Mouse (Mus musculus): Measurements from ENCODE around the gene Lamb3. TPM values are rescaled to one million over a fixed set of nuclear protein-coding genes. Genes with fewer than 3 reads are reported as not detected.

Lamb3 gene
- total and polyA plus RNA-seq, 3 experiments: 10.1 to 14.6 (median 12.3) TPM

DNA sequence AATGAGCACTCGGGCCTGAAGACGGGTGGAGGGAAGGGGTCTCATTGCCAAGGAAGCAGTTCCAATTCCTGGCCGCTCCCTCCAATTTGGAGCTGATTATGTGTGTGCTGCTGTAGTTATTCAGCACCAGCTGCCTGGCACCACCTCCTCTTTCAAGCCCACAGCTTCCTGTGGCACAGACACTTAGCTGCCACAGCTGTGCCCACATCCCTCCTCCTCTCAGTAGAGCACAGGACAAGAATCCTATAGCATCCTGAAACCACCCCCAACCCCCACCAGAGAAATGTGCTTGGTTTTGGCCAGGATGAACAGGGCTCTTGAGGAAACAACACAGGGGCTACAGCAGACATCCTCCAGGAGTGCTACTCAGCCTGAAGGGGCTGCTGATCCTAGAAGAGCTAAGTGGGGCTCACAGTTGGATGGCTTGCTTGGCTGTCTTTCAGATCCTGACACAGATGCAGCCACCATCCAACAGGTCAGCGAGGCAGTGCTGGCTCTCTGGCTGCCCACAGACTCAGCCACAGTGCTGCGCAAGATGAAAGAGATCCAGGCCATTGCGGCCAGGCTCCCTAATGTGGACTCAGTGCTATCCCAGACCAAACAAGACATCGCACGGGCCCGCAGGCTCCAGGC lies 131.0 kb downstream of the Lamb3 start:
- Histone ChIP-seq H3K27me3 (replicated peaks) (no peaks in the 10 kb centered on the region), H3K9me3 (replicated peaks; ENCODE audit: low read length) (no peaks in the 10 kb centered on the region), H3K4me2 (ENCODE audit: insufficient read depth, low read depth, poor library complexity, severe bottlenecking) (no peak overlapping the region), H3K4me1 (ENCODE audit: control insufficient read depth in 1 of 2, insufficient read depth in 2 of 2) (peaks cover 0 to 39% of the 10 kb centered on the region in 2 experiments; a peak in 2 of 4 replicates), H3K36me3 (replicated peaks in 1 of 2; ENCODE audit: control insufficient read depth in 1 of 2, insufficient read depth in 1 of 2, low read length in 1 of 2) (peaks cover 0 to 2% of the 10 kb centered on the region in 2 experiments), H3K4me3 (replicated peaks in 1 of 3; ENCODE audit: low read depth in 2 of 3, low read length in 2 of 3, poor library complexity in 1 of 3) (no peak overlapping the region), H3K27ac (ENCODE audit: insufficient read depth, low read depth) (no peak overlapping the region), H3K9ac (ENCODE audit: insufficient read depth, low read depth) (no peak overlapping the region), H3K79me2 (replicated peaks; ENCODE audit: control insufficient read depth, extremely low read depth, insufficient read depth, poor library complexity, severe bottlenecking) (no peaks in the 10 kb centered on the region)
- TF ChIP-seq USF2 (conservative IDR thresholded peaks at IDR 0.05; ENCODE audit: low read depth, low read length) (no peak), MYC (IDR thresholded peaks at IDR 0.05; ENCODE audit: low read depth, low read length) (no peak), ZMIZ1 (IDR thresholded peaks at IDR 0.05; ENCODE audit: low read depth, low read length) (no peak), ZKSCAN1 (IDR thresholded peaks at IDR 0.05; ENCODE audit: borderline replicate concordance, low read depth, low read length) (no peak), PAX5 (IDR thresholded peaks at IDR 0.05; ENCODE audit: low read length) (no peak), E2F4 (IDR thresholded peaks at IDR 0.05; ENCODE audit: insufficient replicate concordance, low read depth, low read length) (no peak), RCOR1 (conservative IDR thresholded peaks at IDR 0.05; ENCODE audit: low read depth, low read length) (no peak), ETS1 (conservative IDR thresholded peaks at IDR 0.05; ENCODE audit: low read depth, low read length) (no peak), MEF2A (IDR thresholded peaks at IDR 0.05; ENCODE audit: borderline replicate concordance, low read depth, low read length) (no peak), MAFK (IDR thresholded peaks at IDR 0.05; ENCODE audit: insufficient replicate concordance, low read length) (no peak), ELF1 (IDR thresholded peaks at IDR 0.05; ENCODE audit: low read depth, low read length) (no peak), TCF12 (IDR thresholded peaks at IDR 0.05; ENCODE audit: low read depth, low read length) (no peak), IRF4 (IDR thresholded peaks at IDR 0.05; ENCODE audit: low read depth, low read length) (no peak), CHD2 (IDR thresholded peaks at IDR 0.05; ENCODE audit: low read length) (no peak), JUND (conservative IDR thresholded peaks at IDR 0.05; ENCODE audit: low read depth, low read length) (no peak), HCFC1 (IDR thresholded peaks at IDR 0.05; ENCODE audit: low read depth, low read length) (no peak), MXI1 (IDR thresholded peaks at IDR 0.05; ENCODE audit: low read depth, low read length) (no peak), MAX (IDR thresholded peaks at IDR 0.05; ENCODE audit: low read length) (no peak), UBTF (IDR thresholded peaks at IDR 0.05; ENCODE audit: low read depth, low read length) (no peak), POLR2A (IDR thresholded peaks at IDR 0.05; ENCODE audit: low read depth, low read length) (no peak)
- dilution Hi-C loops (cut with MboI; ENCODE audit: extremely low pct_ligation_motif_present, extremely low pct_unique_long_range_greater_than_20kb, low sequenced_read_pairs): no loop called here
- in situ Hi-C loops (cut with MboI; ENCODE audit: low pct_ligation_motif_present, low pct_unique_long_range_greater_than_20kb, low sequenced_read_pairs): no loop called here
- no peak for DNase-seq (ENCODE audit: extremely low read depth)

All from CH12.LX (cell line).